Mouse (Mus musculus) forebrain, embryonic 15.5 days (tissue): ENCODE results near the gene Ehf. TPM values are rescaled to one million over a fixed set of nuclear protein-coding genes. Genes with fewer than 3 reads are reported as not detected.

Experiments
- ATAC-seq: fragments of 200-750 bp; cut with Nextera tagmentation; replicated peaks from 2 replicates; pipeline ENCODE4 v1.8.0; 2017; ENCODE audit warnings: mild to moderate bottlenecking, moderate TSS enrichment, moderate library complexity
- H3K27ac ChIP-seq: fragments of 300-500 bp; sonication (generic); replicated peaks from 2 replicates; pipeline ENCODE4 v1.5.1; 2015; ENCODE audit warnings: mild to moderate bottlenecking, inconsistent platforms
- H3K27me3 ChIP-seq: fragments of 300-500 bp; sonication (generic); 2 replicates; pipeline ENCODE4 v1.6.1; 2015; ENCODE audit warnings: inconsistent platforms
- H3K36me3 ChIP-seq: fragments of 300-500 bp; sonication (generic); 2 replicates; pipeline ENCODE4 v1.6.1; 2015; ENCODE audit warnings: mild to moderate bottlenecking, inconsistent platforms
- H3K4me1 ChIP-seq: fragments of 300-500 bp; sonication (generic); 2 replicates; pipeline ENCODE4 v1.6.1; 2015; ENCODE audit warnings: inconsistent platforms
- H3K4me2 ChIP-seq: fragments of 300-500 bp; sonication (generic); replicated peaks from 2 replicates; pipeline ENCODE4 v1.6.1; 2015; ENCODE audit warnings: mild to moderate bottlenecking, inconsistent platforms
- H3K4me3 ChIP-seq: fragments of 300-500 bp; sonication (generic); 2 replicates; pipeline ENCODE4 v1.5.1; 2015; ENCODE audit warnings: mild to moderate bottlenecking, inconsistent platforms
- H3K9ac ChIP-seq: fragments of 300-500 bp; sonication (generic); replicated peaks from 2 replicates; pipeline ENCODE4 v1.6.1; 2015; ENCODE audit warnings: mild to moderate bottlenecking, inconsistent platforms
- H3K9me3 ChIP-seq: fragments of 300-500 bp; sonication (generic); 2 replicates; pipeline ENCODE4 v1.6.1; 2016; ENCODE audit warnings: inconsistent platforms
- WGBS: fragments of 180-500 bp; shearing (Covaris S2); methylation state at CpG from one replicate; pipeline ENCODE4 v1.1.7; 2015; ENCODE audit warnings: mixed read lengths; 5-methylcytosine and 5-hydroxymethylcytosine counted together
- polyA plus RNA-seq: library from polyadenylated mRNA; unstranded; fragments of >200 nt; fragmentation: Nextera tagmentation; extraction: Ambion mirVana; gene quantifications from 2 replicates; pipeline ENCODE4 v1.2.1, GENCODE M21; 2015

Gene Ehf
- polyA plus RNA-seq, 1 experiment from 2014 or later = 0.06 TPM

DNA sequence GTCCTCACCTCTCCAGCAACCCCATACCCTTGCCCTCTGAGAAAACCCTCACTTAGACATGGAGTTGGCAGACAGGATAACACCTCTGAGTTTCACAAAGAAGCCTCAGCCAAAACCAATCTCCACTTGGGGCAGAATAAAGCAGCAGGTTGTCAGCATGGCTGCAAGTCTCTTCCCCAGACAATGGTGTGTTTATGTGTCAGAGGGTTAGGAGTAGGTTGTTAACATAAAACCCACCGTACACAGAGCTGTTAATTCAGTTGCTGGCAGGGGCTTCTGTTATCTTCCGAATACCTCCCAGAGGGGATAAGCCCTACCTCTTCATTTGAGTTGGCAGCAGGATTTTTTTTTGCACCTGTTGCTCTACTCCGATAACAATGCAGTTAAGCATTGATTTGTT, 9.9 kb downstream of the Ehf start:
- Histone ChIP-seq H3K4me3 (no peak overlapping the region), H3K9me3 (no peaks in the 10 kb centered on the region), H3K9ac (no peak overlapping the region), H3K27me3 (no peaks in the 10 kb centered on the region), H3K27ac (no peak overlapping the region), H3K4me2 (no peak overlapping the region), H3K4me1 (no peaks in the 10 kb centered on the region), H3K36me3 (no peaks in the 10 kb centered on the region)
- WGBS = 15% methylated on average over 3 of the region's 3 CpGs
- ATAC-seq = no peak

DNA sequence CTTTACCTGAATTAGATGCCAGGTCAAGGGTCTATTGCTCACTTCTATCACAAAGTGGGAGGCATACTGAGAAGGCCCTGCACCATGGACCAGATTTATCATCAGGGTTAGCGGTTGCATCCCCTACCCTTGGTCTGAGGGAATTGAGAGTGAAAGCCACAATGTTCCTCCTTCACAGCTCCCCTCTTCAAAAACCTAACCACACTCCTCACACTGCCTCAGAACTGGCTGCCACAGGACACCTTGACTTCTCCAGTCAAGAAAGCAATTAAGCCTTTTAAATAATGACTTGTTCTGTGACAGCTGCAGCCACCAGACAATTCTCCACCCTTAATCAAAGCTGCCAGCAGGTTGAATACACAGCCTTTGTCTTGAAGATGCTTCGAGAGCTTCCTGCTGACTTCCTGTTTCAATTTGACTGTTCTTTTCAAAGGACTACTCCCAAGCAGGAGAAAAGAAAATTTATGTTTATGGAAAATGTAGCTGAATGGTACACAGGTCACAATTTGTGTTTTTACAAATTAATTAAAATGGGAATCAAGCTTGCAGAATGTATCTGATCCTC, 12.3 kb downstream of the Ehf start:
- no peak for ATAC-seq
- H3K27me3 ChIP-seq = no peaks in the 10 kb centered on the region
- H3K4me1 ChIP-seq = no peaks in the 10 kb centered on the region
- no peak overlapping the region for H3K27ac ChIP-seq
- 50% methylated on average over 2 of the region's 2 CpGs for WGBS
- no peaks in the 10 kb centered on the region for H3K36me3 ChIP-seq
- no peak overlapping the region for H3K4me2 ChIP-seq
- H3K4me3 ChIP-seq = no peak overlapping the region
- H3K9me3 ChIP-seq = no peaks in the 10 kb centered on the region
- H3K9ac ChIP-seq = no peak overlapping the region

DNA sequence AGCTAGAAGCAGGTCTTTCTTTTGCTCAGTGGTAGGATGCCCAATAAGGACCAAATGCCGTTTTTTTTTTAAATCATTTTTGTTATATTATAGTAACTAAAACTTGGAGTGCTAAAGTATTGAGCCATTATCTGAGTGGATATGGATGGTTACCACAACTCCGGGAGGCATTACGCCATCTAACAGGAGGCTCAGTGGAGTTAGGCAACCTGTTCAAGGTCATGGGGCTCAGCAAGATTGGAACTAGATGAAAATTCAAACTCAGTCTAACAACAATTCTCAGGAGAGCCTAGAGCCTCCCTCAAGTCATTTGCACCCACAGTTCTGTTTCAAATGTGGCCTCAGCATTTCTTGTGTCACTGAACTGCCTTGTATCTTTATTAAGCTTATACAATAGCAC, 12.9 kb downstream of the Ehf start:
- Histone ChIP-seq H3K4me2 (no peak overlapping the region), H3K4me1 (no peaks in the 10 kb centered on the region), H3K9me3 (no peaks in the 10 kb centered on the region), H3K27ac (no peak overlapping the region), H3K4me3 (no peak overlapping the region), H3K9ac (no peak overlapping the region), H3K36me3 (no peaks in the 10 kb centered on the region), H3K27me3 (no peaks in the 10 kb centered on the region)
- WGBS = 97% methylated on average over 3 of the region's 3 CpGs
- no peak for ATAC-seq

DNA sequence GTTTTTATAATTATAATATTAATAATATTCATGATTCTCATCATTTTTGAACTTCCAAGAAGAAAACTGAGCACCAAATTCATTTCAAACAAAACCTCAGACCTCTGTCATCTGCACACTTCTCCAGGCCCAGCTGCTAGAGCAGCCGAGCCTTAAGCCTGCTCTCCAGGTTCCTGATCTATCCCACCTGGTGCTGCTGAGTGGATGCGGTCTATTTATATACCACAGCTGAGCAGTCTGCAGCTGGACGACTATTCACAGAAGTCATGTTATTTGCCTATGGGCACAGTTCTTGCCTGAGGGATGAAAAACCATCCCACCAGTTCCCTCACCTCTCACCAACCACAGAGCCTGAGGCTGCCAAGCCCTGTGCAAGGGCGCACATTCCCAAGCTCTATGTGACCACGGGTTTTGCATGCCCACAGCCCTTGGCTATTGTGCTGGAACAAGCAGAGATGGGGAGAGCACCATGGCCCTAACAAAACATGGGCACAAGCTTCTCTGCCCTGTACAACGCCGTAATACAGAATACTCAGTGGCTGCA, 13.6 kb downstream of the Ehf start:
- H3K36me3 ChIP-seq = no peaks in the 10 kb centered on the region
- H3K4me1 ChIP-seq = no peaks in the 10 kb centered on the region
- no peak for ATAC-seq
- H3K27ac ChIP-seq = no peak overlapping the region
- no peak overlapping the region for H3K4me2 ChIP-seq
- H3K9me3 ChIP-seq = no peaks in the 10 kb centered on the region
- no peak overlapping the region for H3K4me3 ChIP-seq
- 84% methylated on average over 7 of the region's 7 CpGs for WGBS
- no peaks in the 10 kb centered on the region for H3K27me3 ChIP-seq
- H3K9ac ChIP-seq = no peak overlapping the region

DNA sequence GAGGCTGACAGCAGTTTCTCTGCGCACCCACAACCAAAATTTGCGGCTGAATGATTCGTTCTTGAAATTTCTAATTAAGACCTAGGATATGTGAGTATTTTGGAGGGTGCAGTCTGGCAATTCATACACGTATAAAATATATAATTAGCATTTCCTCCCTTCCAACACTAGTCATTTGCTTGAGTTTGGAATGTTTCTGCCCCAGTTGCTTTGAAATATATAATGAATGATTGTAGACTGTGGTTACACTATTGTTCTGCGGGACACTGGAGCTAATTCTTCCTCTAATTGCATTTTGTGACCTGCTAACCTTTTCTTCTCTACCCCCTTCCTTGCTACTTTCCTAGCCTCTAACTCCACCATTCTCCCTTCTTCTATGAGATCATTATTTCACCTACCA, 15.4 kb downstream of the Ehf start:
- H3K27ac ChIP-seq = no peak overlapping the region
- H3K9me3 ChIP-seq = no peaks in the 10 kb centered on the region
- no peaks in the 10 kb centered on the region for H3K36me3 ChIP-seq
- H3K4me2 ChIP-seq = no peak overlapping the region
- H3K4me3 ChIP-seq = no peak overlapping the region
- no peak for ATAC-seq
- WGBS = 42% methylated on average over 5 of the region's 5 CpGs
- no peaks in the 10 kb centered on the region for H3K27me3 ChIP-seq
- H3K4me1 ChIP-seq = 0 out of 2 replicates have a peak, but pooled peaks cover 6% of the 10 kb centered on the region
- H3K9ac ChIP-seq = no peak overlapping the region

DNA sequence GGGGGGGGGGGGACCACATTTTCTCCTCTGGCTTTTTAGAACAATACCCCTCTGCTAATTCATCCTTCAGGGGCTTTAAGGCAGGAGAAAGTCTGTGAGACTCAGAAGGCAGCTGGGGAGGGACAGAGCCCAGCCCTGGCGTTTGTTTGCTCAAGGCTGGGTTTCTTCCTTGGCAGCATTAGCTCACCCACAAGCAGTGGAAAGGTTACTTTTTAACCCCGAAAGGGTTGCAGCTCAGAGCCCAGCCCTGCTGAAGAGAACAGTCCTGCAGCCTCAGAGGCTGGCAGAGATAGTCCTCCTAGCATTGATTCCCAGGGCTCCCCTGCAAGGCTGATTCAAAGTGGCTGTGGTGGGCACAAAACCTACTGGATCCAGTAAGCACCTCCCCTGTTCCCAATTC, 17.5 kb downstream of the Ehf start:
- no peak for ATAC-seq
- WGBS = 26% methylated on average over 2 of the region's 2 CpGs
- H3K4me1 ChIP-seq = 0 out of 2 replicates have a peak, but pooled peaks cover 6% of the 10 kb centered on the region
- no peaks in the 10 kb centered on the region for H3K9me3 ChIP-seq
- no peak overlapping the region for H3K9ac ChIP-seq
- H3K27ac ChIP-seq = no peak overlapping the region
- H3K4me3 ChIP-seq = no peak overlapping the region
- no peak overlapping the region for H3K4me2 ChIP-seq
- H3K27me3 ChIP-seq = no peaks in the 10 kb centered on the region
- H3K36me3 ChIP-seq = no peaks in the 10 kb centered on the region

DNA sequence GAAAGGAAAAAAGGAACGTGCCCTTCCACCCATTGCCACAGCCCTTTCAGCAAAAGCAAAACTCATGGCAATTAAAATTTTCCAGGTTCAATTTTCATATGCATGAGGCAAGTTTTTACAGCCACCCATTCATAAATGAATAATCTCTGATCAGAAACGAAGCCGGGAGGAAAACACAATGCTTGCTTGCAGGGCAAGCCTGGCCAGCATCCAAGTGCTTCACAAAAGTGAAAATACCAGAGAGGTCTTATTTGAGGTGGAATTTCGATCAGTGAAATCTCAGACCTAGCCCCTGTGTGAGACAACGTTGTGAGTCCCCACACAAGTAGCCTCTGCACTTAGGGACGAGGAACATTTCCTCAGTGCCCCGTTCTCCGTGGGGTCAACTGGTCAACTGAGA, 19.3 kb downstream of the Ehf start:
- Histone ChIP-seq H3K27ac (no peak overlapping the region), H3K36me3 (no peaks in the 10 kb centered on the region), H3K9me3 (no peaks in the 10 kb centered on the region), H3K4me3 (no peak overlapping the region), H3K4me2 (no peak overlapping the region), H3K4me1 (0 out of 2 replicates have a peak, but pooled peaks cover 6% of the 10 kb centered on the region), H3K9ac (no peak overlapping the region), H3K27me3 (no peaks in the 10 kb centered on the region)
- 34% methylated on average over 8 of the region's 8 CpGs for WGBS
- ATAC-seq = no peak

DNA sequence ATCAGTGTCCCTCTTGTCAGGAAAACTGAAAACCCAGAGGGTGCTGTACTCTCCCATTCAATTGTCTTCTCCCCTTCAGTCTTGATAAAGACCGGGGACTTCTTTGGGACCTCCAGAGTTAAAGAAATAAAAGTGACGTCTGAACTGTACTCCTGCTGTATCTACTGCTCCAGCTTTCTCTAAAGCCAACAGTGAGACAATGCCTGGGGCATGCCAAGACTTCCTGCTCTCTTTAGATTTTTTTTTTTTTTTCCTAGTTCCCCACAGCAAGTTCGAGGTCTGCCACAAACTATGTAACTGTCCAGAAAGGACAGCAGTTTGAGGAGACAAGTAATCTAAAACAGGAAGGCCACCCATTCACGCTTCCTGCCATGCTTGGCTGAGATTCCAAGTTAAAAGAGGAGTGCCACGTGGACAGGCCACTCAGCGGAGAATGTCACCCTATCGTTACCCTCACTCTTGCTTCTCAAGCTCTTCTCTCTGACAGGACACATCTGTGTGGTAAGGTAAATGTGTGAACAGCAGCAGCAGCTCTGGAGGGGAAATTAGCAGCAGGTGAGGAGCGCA, 20.8 kb downstream of the Ehf start:
- ATAC-seq = no peak
- Histone ChIP-seq H3K27me3 (no peaks in the 10 kb centered on the region), H3K9ac (no peak overlapping the region), H3K4me3 (no peak overlapping the region), H3K36me3 (no peaks in the 10 kb centered on the region), H3K4me2 (no peak overlapping the region), H3K27ac (no peak overlapping the region), H3K9me3 (no peaks in the 10 kb centered on the region), H3K4me1 (0 out of 2 replicates have a peak, but pooled peaks cover 6% of the 10 kb centered on the region)
- WGBS = 74% methylated on average over 8 of the region's 8 CpGs

DNA sequence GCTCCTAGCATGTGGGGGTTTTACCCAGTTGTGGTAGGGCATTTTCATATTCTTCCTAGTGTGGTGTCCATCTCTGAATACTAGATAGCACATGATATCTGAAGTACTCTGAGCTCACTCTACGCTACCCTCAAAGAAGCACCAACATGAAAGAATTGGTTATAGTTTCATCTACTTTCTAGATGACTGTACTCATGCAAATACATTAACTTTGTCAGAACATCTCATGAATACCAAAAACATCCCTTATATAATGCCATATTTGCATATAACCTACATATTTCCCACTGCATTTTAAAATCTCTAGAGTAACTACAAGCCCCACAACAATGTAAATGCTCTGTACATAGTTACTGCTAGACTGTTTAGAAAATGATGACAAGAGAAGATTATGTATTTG, 23.2 kb downstream of the Ehf start:
- Histone ChIP-seq H3K36me3 (no peaks in the 10 kb centered on the region), H3K4me1 (0 out of 2 replicates have a peak, but pooled peaks cover 6% of the 10 kb centered on the region), H3K27ac (no peak overlapping the region), H3K27me3 (no peaks in the 10 kb centered on the region), H3K9ac (no peak overlapping the region), H3K9me3 (no peaks in the 10 kb centered on the region), H3K4me3 (no peak overlapping the region), H3K4me2 (no peak overlapping the region)
- no peak for ATAC-seq
- 98% methylated on average over 1 of the region's 1 CpGs for WGBS

DNA sequence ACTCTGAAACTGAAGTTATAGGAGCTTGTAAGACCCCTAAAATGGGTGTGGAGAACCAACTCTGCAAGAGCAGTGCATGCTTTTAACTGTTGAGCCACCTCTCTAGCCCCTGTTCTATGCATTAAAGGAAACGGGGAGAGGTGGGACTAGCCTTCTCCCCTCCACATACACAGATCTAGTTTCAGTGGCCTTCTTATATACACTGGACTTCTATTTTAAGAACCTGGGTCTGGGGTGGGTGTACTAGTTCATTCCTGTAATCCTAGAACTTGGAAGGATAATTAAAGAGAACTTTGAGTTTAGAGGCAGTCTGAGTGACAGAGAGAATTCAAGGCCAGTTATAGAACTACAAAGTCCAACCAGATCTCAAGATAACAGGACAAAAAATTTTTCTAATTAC, 24.6 kb downstream of the Ehf start:
- Histone ChIP-seq H3K27ac (no peak overlapping the region), H3K9ac (no peak overlapping the region), H3K9me3 (no peaks in the 10 kb centered on the region), H3K4me2 (no peak overlapping the region), H3K4me3 (no peak overlapping the region), H3K4me1 (0 out of 2 replicates have a peak, but pooled peaks cover 3% of the 10 kb centered on the region), H3K27me3 (no peaks in the 10 kb centered on the region), H3K36me3 (no peaks in the 10 kb centered on the region)
- 84% methylated on average over 1 of the region's 1 CpGs for WGBS
- no peak for ATAC-seq

DNA sequence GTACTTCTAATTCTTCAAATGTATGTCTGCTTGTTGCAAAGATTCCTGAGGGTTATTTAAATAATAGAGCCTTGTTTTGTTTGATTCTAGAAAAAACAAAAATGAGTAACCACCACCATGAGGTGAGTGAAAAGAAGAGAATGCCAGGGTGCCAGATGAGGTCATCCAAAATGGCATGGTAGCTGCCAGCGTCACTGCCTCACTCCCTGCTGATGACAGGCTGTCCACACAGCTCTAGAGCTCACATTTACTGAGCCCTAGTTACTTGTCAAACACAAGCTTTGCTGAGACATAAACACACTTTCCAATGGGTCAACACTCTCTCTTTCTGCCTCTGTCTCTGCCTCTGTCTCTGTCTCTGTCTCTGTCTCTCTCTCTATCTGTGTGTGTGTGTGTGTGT, 25.3 kb downstream of the Ehf start:
- ATAC-seq = no peak
- no peak overlapping the region for H3K27ac ChIP-seq
- no peaks in the 10 kb centered on the region for H3K36me3 ChIP-seq
- H3K4me3 ChIP-seq = no peak overlapping the region
- H3K4me1 ChIP-seq = no peaks in the 10 kb centered on the region
- H3K9ac ChIP-seq = no peak overlapping the region
- no peaks in the 10 kb centered on the region for H3K9me3 ChIP-seq
- no peaks in the 10 kb centered on the region for H3K27me3 ChIP-seq
- no peak overlapping the region for H3K4me2 ChIP-seq
- WGBS = 48% methylated on average over 1 of the region's 1 CpGs

DNA sequence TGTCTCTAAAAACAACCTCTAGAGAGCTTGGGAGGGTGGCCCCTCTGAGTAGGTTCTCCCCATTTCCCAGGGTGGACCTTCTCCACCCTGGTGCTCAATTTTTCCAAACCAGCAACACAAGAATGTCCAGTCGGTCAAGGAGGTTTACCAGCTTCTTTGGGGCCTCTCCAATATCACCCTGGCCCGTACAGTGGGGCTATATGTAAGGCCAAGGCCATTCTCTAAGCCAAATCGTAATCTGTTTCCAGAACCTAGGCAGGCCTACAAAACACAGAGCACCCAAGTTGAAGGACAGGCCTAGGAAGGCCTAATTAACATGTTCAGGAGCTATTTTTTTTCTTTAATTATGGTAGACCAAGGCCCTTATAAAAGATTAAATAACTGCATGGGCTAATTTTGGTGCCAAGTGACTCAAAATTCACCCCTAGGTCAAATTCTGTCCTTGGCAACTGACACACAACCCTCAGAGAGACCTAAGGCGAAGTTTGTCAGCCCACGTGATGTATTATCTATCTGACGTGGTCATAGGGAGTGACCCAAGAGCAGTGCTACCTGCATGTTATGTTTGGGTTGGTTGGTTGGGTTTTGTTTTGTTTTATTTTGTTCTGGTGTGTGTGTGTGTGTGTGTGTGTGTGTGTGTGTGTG, 27.6 kb downstream of the Ehf start:
- no peaks in the 10 kb centered on the region for H3K36me3 ChIP-seq
- 89% methylated on average over 6 of the region's 6 CpGs for WGBS
- no peaks in the 10 kb centered on the region for H3K9me3 ChIP-seq
- no peak overlapping the region for H3K4me2 ChIP-seq
- no peaks in the 10 kb centered on the region for H3K27me3 ChIP-seq
- no peak overlapping the region for H3K4me3 ChIP-seq
- no peaks in the 10 kb centered on the region for H3K4me1 ChIP-seq
- no peak overlapping the region for H3K27ac ChIP-seq
- no peak overlapping the region for H3K9ac ChIP-seq
- no peak for ATAC-seq
